Mouse (Mus musculus): Measurements from ENCODE around the gene Gprasp1.
"Not testable (repeated sequence)": the region's sequence is repeated elsewhere in the genome, so short reads cannot be mapped to it uniquely, and the experiment has no call there.

Gene Gprasp1

DNA sequence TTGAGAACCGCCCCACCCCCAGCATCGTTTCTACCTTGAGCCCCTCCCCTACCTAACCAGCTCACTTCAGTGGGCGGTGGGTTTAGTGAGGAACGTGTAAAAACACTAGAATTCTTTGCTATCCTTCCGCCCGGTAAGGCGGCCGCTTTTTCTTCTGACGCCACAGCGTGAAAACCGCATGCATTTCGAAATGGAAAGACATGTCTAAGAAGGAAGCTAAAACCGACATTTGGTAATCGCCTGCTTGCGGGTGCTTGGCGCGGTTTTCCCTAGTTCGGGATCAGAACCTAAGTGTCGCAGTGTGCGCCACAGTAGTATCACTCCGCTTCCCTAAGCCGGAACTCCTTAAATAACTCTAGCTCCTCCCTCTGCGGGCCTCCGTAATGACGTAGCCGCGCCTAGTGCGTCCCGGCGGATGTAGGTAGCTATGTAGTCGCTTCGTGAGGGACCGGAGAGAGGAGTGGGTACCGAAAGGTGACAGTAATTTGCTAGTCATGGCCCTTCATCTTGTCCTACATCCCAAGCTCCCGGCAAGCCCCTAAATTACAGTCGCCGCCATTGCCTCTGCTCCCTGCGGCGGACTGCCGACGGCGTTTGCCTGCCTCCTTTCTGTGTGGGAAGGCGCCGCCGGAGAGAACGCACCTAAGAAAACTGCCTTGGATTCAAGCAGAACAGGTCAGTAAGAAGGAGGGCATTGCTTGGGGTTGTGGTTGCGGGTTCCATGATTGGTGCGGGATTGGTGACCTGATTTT is at the start of gene Gprasp1, which contains the start of gene Armcx5:
TSS of gene Gprasp1 (plus strand) at position 430 of the 752 bp plus-strand sequence.
TSS of gene Armcx5 (plus strand) at position 430 of the 752 bp plus-strand sequence.
- peak; percentile 93 for DNase-seq

DNA sequence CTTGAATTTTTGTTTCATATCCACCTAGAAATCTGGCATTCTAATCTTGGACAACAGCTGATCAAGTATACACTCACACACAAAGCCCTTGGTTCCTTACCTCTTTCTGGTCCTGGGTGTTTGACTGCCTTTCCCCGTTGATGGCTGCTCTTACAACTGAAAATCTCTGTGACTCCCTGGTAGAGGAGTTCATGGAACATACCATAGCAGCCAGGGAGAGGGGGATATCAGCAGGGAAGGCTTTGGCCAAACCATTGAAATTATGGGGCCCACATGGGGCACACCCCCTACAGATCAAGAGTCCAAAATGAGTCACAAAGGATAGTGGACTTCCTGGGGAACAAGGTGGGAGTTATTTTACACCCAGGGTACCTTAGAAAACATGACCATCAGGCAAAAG is 48.9 kb upstream of the Gprasp1 start, which contains the start of gene Tcp11x2:
TSS of gene Tcp11x2 (minus strand) at position 158 of the 400 bp plus-strand sequence.
- DNase-seq = no peak

DNA sequence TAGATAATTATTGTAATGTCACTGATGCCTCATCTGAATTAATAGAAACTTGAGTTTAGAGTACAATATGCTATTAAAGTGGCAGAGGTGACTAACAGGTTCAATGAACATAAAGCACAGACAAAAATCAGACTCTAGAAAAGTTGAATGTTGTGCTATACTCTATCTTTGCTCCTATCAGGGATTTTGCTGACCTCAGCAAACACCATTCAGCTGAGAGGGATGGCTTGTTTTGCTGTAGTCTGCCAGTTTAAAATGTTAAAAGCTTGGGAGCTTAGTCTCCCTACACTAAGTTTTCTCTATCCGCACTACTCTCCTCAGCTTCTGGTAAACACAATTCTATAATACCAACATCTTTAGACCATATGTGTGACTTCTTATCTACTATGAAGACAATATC is 39.4 kb upstream of the Gprasp1 start:
- DNase-seq = no peak

DNA sequence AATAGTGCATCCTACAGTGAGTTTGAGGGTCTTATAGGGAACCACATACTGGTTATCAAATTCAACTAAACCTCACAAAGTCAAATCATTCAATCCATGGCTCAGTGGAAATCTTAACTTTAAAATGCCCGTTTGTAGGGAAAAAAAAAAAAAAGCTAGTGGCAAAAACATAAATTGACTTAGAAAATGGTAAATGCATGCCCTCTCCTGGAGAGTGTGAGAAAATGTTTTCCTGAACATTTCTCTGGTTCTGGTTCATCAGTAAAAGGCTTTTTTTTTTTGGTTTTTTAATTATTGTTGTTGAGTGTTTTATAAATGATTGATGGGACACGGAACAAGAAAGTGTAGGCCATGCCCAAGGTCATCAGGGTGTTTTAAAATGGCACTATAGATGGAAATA is 38.2 kb upstream of the Gprasp1 start:
- no peak for DNase-seq

DNA sequence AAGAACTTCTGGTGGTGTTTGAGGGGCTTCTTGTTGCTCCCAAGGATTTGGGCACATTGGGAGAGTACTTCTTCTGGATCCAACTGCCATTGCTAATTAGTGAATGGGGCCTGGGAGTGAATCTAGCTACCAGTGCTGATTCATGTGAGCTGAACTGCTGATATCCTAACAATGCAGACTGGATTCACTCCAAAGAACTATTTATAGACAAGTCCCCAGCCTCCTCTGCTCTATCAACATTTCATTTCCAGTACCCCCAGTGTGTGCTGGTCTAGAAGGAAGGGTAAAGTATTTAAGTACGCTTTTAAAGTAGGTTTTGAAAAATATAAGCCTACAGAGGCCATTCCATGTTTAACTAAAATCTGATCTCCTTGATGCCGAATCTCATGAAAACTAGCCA is 29.7 kb upstream of the Gprasp1 start:
- DNase-seq = no peak

DNA sequence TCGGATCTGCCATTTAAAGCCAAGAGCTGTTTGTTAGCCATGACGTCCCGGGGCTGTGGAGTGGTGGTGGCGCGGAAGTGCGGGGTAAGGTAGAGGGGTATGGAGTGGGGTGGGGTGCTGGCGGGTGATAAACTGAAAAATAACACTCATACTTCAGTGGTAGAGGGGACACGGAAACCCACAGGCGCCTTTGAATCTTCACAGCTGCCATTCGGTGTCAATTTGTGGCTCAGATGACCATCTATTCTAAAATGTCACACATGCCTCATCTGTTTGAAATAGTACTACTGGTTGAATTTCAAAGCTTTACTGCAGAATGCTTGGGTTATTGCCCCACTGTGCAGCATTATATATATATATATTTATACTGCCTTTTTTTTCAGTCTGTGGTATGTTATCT is 17.4 kb upstream of the Gprasp1 start, which contains the start of gene Tmsb15a:
TSS of gene Tmsb15a (minus strand) at position 101 of the 400 bp plus-strand sequence.
- no peak for DNase-seq

DNA sequence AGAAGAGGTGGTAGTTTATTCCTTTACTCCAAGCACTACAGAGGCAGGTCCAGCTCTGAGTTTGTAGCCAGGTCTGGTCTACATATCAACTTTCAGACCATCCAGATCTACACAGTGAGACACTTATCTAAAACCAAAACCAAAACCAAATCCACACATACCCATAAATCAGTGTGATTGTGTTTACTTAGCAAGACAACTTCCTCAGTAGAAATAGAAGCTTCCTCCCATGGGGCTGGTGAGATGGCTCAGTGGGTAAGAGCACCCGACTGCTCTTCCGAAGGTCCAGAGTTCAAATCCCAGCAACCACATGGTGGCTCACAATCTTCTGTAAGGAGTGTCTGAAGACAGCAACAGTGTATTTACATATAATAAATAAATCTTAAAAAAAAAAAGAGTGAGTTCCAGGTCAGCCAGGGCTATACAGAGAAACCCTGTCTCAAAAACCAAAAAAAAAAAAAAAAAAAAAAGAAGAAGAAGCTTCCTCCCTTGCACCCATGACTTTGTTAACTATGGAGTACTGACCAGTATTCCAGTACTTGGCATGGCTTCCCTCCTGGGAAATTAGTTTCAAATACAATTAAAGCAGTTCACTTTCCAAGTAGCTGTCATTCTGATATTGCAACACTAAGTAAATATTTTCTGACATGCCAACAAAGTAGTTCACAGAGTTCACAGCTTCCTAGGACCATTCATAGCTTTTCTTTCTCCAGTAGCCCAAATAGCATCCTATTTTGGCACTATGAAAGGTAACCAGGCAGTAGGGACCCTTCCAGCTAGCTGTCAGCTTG is 3.6 kb upstream of the Gprasp1 start:
- no peak for DNase-seq

DNA sequence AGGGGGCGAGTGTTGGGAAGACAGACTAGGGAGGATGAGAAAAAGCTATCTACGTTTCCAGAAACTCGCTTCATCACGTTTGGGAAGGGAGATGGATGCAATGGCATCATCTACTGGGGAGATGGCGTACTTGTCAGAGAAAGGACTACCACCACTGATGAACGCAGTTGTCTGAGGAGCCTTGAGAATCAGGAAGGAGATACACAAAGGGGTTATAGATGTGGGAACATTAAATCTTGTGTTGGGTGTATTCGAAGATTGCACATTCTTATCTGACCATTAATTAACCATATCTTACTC is 473 bp downstream of the Gprasp1 start:
- DNase-seq = no peak

DNA sequence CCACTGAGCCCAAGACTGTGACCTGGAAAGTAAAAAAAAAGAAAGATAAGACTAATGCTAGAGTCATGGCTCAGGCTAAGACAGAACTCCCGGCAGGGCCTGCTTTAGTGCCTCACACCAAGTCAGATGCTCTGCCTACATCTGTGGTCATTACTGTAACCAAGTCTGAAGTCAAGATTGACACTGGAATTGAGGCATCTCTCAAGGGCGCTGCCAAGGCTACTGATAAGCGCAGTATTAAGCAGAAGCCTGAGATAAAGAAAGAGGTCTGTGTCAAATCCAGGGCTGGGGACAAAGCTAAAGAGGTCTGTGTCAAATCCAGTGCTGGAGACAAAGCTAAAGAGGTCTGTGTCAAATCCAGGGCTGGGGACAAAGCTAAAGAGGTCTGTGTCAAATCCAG is 2.8 kb downstream of the Gprasp1 start:
- DNase-seq = not testable (repeated sequence)

DNA sequence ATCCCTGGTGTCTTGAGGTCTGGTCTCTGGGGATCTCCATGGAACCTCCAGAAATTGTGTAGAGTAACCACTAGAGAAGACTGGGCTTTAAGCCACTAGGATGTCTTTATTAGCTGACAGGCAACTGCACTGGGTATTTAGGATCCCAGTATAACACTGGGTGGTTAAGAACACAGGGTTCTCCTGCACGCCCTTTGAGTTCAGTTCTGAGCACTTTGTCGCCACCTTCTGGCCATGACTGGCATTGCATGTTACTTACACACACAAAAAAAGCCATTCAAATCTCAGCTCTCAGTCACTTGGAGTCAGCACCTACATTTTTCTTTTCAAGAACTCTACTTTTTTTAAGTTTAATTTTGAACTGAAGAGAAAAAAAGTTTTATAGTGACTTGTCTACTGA is 10.3 kb downstream of the Gprasp1 start:
- DNase-seq = peak; percentile 56

DNA sequence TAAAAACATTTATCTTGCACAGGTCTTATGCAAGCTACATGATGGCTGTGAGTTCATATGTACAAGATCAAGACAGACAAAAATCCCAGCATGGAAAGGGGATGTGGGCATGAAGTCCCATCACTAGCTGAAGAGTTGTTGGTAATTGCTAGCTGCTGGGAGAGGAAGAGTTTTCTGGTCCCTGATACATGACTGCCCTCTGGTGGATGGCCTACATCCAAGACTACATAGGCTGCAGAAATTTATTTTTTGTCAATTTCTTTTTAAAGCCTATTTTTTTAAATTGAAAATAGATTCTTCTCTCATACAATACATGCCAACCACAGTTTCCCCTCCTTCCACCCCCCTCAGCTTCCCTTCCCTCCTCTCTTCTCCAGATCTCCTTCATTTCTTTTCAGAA is 19.2 kb downstream of the Gprasp1 start:
- peak; percentile 15 for DNase-seq

DNA sequence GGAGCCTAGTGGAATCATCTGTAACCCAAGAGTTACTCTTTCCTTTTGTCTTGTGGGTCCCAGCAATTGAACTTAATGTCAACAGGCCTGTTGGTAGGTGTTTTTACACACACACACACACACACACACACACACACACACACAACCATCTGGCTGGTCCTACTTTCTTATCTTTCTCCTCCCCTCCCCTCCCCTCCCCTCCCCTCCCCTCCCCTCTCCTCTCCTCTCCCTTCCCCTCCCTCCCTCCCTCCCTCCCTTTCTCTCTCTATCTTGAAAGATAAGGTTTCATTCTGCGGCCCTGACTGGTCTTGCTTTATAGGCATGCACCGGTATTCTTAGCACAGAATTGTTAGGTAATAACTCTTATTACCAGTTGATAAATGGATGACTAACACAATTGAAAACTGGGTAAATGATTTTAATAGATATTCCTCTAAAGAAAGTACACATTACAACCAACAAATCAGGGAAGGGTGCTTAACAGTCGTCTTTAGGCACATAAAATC is 25.6 kb downstream of the Gprasp1 start:
- DNase-seq = no peak

DNA sequence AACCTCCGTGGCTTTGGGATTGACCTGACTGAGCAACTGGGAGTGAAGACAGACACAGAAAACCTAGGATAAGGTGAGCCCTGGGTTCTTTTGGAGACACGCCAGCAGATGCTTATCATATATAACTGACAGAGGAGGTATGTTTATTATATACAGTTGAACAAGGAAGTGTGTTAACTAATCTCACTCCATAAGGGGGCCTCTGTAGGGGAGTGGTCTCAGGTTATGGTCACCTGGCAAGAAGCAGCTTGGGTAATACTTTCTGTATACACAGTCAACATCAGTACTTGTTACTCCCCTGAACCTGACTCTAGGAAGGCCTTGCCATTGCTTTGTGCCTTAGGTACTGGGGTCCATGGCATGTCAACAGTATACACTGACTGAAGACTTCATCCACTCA is 26.0 kb downstream of the Gprasp1 start:
- DNase-seq = no peak

DNA sequence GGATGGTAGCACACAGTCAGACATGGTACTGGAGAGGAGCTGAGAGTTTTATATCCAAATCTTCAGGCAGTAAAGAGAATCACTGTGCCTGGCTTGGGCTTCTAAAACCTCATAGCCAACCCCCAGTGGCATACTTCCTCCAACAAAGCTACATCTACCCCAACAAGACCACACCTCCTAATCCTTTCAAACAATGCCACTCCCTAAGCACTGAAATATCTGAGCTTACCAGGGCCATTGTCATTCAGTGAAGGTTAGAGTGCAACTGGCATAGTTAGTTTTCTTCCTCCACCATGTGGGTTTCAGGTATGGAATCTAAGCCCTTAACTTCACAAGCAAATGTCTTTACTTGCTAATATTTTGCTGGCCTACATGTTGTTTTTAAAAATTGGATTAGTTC is 49.0 kb downstream of the Gprasp1 start:
- DNase-seq = no peak

DNA sequence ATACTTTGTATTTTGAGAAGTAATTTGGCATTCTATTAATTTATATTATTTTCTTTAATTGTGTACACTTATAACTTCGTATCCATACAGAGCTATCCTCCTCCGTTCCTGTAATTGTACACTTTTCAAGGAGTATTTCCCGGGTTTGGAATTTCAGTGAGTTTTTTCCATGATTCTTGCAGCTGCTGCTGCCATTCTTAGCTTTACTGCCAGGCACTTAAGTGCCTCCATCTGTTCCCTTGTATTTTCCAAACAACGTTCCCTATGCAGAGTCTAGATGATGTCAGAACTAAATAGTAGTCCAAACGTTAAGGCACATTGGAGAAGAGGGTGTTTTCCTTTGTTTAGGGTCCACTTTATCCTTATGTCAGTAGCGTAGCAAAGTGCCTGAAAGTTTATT is 49.8 kb downstream of the Gprasp1 start:
- no peak for DNase-seq

DNA sequence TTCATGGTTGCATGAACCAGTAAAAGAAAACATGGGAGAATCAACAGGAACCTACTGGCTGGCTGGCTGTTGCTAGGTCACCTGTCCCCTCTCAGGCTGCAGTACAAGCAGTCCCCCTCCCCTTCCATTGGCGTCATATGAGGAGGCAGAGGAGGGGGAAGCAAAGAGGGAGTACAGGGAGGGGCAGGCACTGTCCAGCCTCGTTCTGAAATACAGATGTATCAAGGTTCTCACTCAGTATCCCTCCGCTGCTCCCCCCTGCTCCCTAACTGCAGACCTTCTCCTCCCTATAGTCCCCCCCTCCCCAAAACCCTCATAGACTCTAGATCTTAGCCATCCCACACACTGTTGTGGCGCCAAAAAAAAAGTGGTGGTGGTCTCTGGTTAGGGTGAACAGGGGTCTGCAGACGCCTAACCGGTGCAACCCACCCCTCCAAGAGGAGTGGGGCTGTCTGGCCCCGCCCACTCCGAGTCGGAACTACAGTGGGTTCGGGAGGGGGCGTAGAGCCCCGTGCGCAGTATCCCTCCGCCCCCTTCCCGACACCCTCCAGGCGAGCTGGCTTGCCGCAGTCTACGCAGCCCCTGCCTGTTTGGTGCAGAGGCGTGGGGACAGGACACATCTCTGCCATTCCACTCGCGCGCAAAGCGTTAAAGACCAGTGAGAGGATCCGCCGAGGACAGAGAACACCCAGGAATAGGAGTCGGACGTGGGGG is 53.2 kb downstream of the Gprasp1 start:
- DNase-seq = peak; percentile 60

DNA sequence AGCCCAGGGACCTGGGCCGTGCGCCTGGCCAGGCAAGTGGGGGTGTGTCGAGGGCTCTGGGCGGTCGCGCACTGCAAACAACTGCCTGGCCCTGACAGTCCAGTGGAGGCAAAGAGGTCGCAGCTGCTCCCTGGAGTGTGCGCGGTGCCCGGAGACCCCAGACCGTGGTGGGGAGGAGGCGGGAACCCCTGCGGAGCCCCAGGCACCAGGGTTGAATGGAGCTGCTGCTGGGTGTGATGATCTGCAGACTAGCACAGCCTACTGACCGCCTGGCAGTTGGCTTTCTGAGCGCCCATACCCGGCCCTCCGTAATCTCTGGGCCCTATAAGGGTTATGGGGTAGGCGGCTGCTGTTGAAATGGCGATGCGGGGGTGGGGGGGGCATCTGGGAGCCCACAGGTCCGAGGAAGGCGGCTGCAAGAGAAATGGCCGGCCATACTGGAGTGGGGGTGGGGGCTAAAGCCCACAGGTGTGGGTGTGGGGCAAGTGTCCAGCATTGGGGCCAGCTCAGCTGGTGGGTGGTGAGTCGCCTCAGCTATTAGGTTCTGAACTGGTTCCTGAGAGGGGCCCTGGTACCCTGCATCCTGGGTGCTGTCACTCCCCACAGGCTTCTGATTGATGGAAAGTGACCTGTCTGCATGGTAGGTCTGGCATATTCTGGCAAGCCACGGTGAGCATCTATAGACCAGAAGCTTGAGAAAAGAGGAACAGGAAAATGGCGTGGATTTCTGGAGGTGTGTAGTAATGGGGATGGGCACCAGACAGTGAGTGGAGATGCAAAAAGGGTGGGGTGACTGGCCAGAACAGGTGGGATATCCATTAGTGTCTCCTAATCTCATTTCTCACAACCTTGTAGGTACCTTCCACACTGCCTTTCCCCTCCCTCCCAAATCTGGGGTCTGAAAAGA is 54.0 kb downstream of the Gprasp1 start:
- DNase-seq = not testable (repeated sequence)

DNA sequence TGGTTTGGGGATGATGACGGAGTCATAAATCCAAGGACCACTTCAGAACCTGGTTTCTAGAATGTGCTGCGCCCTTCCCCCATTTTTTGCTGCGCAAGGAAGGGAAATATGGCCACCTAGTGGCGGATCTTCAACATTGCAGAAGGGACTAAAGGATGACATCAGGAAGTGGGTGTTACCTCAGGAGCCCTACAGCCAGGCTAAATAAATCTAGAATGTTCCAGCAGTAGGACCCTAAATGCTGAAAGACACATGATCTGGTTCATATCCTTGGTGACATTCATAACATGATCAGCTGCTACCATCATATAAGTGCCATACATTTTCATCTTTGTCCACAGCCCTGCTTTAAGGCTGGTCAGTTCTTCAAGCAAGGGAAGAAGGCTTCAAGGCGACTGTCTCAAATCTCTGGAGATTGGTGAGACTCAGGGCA is 54.7 kb downstream of the Gprasp1 start, which contains the start of gene Bhlhb9:
TSS of gene Bhlhb9 (plus strand) at position 383 of the 433 bp plus-strand sequence.
- DNase-seq = peak; percentile 54

DNA sequence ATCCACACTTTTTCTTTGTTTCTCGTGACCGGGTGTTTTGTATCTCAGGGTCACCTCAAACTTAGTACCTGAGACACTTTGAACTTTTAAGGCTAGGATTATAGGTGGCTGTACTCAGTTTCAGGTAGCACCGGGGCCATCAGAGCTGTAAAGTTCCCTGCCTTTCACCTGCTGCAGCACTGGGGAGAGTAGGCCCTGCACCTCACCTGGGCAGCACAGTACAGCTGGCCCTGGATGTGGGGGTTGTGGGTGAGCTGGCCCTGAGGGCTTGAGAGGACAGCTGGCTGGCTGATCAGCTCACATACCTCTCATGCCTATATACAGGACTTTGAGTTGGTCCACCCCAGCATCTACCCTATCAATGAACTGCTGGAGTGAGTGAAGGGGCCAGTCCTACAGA is 61.6 kb downstream of the Gprasp1 start:
- DNase-seq = no peak

DNA sequence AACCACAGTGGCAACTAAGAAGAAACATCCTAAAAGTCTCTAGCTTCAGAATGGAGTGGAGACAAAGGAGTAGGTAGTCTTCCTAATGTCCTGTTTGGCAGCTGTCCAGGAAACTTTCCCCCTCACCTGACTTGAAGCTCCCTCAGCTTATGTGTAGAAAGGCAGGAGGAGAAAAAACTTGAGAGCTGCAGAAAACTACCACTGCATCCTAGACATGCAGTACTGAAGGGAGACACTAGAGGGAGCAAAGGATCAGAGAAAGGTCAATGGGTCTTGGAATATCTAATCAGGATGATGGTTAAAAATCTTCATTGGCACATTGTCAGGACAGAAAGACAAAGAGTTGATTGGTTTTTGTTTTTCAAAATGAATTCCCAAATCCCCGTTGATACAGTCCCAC is 63.2 kb downstream of the Gprasp1 start:
- no peak for DNase-seq

DNA sequence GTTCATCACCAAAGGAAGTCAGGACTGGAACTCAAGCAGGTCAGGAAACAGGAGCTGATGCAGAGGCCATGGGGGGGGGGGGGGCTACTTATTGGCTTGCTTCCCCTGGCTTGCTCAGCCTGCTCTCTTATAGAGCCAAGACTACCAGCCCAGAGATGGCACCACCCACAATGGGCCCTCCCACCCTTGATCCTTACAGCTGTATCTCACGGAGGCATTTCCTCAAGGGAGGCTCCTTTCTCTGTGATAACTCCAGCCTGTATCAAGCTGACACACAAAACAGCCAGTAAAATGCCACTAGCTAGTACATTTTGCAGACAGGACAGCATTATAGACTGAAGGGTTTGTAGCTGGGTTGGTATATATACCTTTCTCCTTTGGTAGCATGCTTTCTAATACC is 93.4 kb downstream of the Gprasp1 start:
- not testable (repeated sequence) for DNase-seq

DNA sequence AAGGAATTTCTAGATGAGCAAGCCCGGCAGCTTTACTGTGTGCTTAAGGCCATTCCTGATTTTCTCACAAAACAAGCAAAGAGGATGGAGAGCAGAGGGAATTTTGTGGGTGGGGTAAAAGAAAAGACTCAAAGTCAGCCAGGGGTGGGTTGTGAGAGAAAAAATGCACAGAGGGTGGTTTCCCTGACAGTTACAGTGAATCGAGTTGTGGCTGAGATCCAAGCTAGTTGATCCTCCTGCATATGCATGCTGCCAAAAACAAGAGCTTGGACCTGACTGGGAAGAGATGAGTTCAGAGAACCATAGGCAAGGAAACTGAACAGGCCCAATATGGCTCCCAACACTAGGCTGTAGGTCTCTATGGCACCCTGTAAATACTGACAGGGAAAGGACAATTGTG is 95.4 kb downstream of the Gprasp1 start:
- DNase-seq = no peak

Measured in layer of hippocampus, adult 9-11 months (tissue).